Mouse (Mus musculus): ENCODE results near the gene Bean1.

GRCm38 (mm10) chr8:104172420-104172819 is 2.2 kb downstream of the Bean1 start:
- TF ChIP-seq CTCF (IDR thresholded peaks at IDR 0.05; ENCODE audit: low read depth, low read length) (no peak), EP300 (IDR thresholded peaks at IDR 0.05; ENCODE audit: insufficient read depth, low read depth, low read length) (no peak), POLR2A (IDR thresholded peaks at IDR 0.05; ENCODE audit: insufficient read depth, low read length) (no peak)
